Mouse (Mus musculus) forebrain, postnatal 0 days (tissue): Measurements from ENCODE around the gene Haus3. TPM values are rescaled to one million over a fixed set of nuclear protein-coding genes. Genes with fewer than 3 reads are reported as not detected.

ENCODE experiments used
- ATAC-seq: fragments of 200-750 bp; cut with Nextera tagmentation; 2 replicates; pipeline ENCODE4 v1.8.0; 2017; ENCODE audit warnings: mild to moderate bottlenecking, moderate library complexity
- DNase-seq: peaks from one replicate; pipeline ENCODE4 v3.0.0-alpha.2; 2015
- H3K27ac ChIP-seq: fragments of 300-500 bp; sonication (generic); 2 replicates; pipeline ENCODE4 v1.5.1; 2014; ENCODE audit warnings: low read depth, mild to moderate bottlenecking, antibody characterized with exemption, low read length, moderate library complexity, mixed read lengths
- H3K27me3 ChIP-seq: fragments of 300-500 bp; sonication (generic); 2 replicates; pipeline ENCODE4 v1.6.1; 2014; ENCODE audit warnings: mild to moderate bottlenecking, low read length, mixed read lengths; ENCODE audit not compliant: insufficient read depth
- H3K36me3 ChIP-seq: fragments of 300-500 bp; sonication (generic); 2 replicates; pipeline ENCODE4 v1.6.1; 2014; ENCODE audit warnings: mild to moderate bottlenecking, moderate library complexity; ENCODE audit not compliant: insufficient read depth
- H3K4me1 ChIP-seq: fragments of 300-500 bp; sonication (generic); 2 replicates; pipeline ENCODE4 v1.6.1; 2014; ENCODE audit warnings: antibody characterized with exemption; ENCODE audit not compliant: insufficient read depth
- H3K4me2 ChIP-seq: fragments of 300-500 bp; sonication (generic); 2 replicates; pipeline ENCODE4 v1.6.1; 2014; ENCODE audit warnings: low read depth, mild to moderate bottlenecking, moderate library complexity
- H3K4me3 ChIP-seq: fragments of 300-500 bp; sonication (generic); 2 replicates; pipeline ENCODE4 v1.5.1; 2014; ENCODE audit warnings: low read depth, low read length, mixed read lengths
- H3K9ac ChIP-seq: fragments of 300-500 bp; sonication (generic); 2 replicates; pipeline ENCODE4 v1.6.1; 2014; ENCODE audit warnings: mild to moderate bottlenecking
- H3K9me3 ChIP-seq: fragments of 300-500 bp; sonication (generic); 2 replicates; pipeline ENCODE4 v1.6.1; 2016; ENCODE audit warnings: low read length
- CTCF ChIP-seq: sonication (generic); IDR thresholded peaks from 2 replicates; pipeline ENCODE4 v1.5.1; 2016; ENCODE audit warnings: antibody characterized with exemption, control low read depth, low read depth
- WGBS: fragments of 180-500 bp; shearing (Covaris S2); extraction: QIAGEN DNeasy Blood & Tissue Kit; methylation state at CpG from one replicate; pipeline ENCODE4 v1.1.7; 2014; 5-methylcytosine and 5-hydroxymethylcytosine counted together
- polyA plus RNA-seq: library from polyadenylated mRNA; unstranded; fragments of >200 nt; fragmentation: Nextera tagmentation; extraction: Ambion mirVana; gene quantifications from 2 replicates; pipeline ENCODE4 v1.2.1, GENCODE M21; 2015
- total RNA-seq: library from RNA; depleted of rRNA; stranded (reverse); fragments of >200 nt; gene quantifications from 2 replicates; pipeline ENCODE4 v1.2.3, GENCODE M21; 2014

Gene Haus3
- total and polyA plus RNA-seq, 2 experiments from 2014 or later = 9.1 to 11.4 TPM

GRCm38 (mm10) chr5:34169954-34170353 lies 627 bp upstream of the Haus3 start:
- DNase-seq = no peak
- Histone ChIP-seq H3K36me3 (peaks cover 21% of the 10 kb centered on the region), H3K4me3 (peak overlapping the region; percentile 53), H3K9ac (peak overlapping the region; percentile 53), H3K27ac (peak overlapping the region; percentile 88), H3K9me3 (no peaks in the 10 kb centered on the region), H3K27me3 (no peaks in the 10 kb centered on the region), H3K4me2 (peak overlapping the region; percentile 59), H3K4me1 (no peaks in the 10 kb centered on the region)
- TF ChIP-seq CTCF = no peak
- no peak for ATAC-seq
- WGBS = 79% methylated on average over 3 of the region's 3 CpGs

- Histone ChIP-seq H3K4me1 (no peaks in the 10 kb centered on the region), H3K9ac (no peak overlapping the region)
Observed at GRCm38 (mm10) chr5:34167857-34168256, 1.5 kb downstream of the Haus3 start.

GRCm38 (mm10) chr5:34165793-34166192 lies 3.5 kb downstream of the Haus3 start:
- no peak overlapping the region for H3K27ac ChIP-seq
- 78% methylated on average over 4 of the region's 4 CpGs for WGBS
- no peak for TF ChIP-seq CTCF
- ATAC-seq = no peak
- no peak overlapping the region for H3K4me2 ChIP-seq
- DNase-seq = no peak
- no peak overlapping the region for H3K4me3 ChIP-seq
- no peaks in the 10 kb centered on the region for H3K9me3 ChIP-seq
- H3K4me1 ChIP-seq = no peaks in the 10 kb centered on the region
- H3K9ac ChIP-seq = no peak overlapping the region
- no peaks in the 10 kb centered on the region for H3K27me3 ChIP-seq
- 0 out of 2 replicates have a peak, but pooled peaks cover 5% of the 10 kb centered on the region for H3K36me3 ChIP-seq

More at GRCm38 (mm10) chr5:34167857-34168256, 1.5 kb downstream of the Haus3 start:
- no peaks in the 10 kb centered on the region for H3K9me3 ChIP-seq
- H3K27ac ChIP-seq = no peak overlapping the region
- H3K27me3 ChIP-seq = no peaks in the 10 kb centered on the region
- no peak overlapping the region for H3K4me2 ChIP-seq
- H3K4me3 ChIP-seq = no peak overlapping the region
- no peak for TF ChIP-seq CTCF
- WGBS = 86% methylated on average over 4 of the region's 4 CpGs
- H3K36me3 ChIP-seq = 0 out of 2 replicates have a peak, but pooled peaks cover under 1% of the 10 kb centered on the region
- DNase-seq (no peak), ATAC-seq (no peak)

GRCm38 (mm10) chr5:34148476-34148875 lies 20.9 kb downstream of the Haus3 start:
- no peak overlapping the region for H3K4me3 ChIP-seq
- H3K27ac ChIP-seq = no peak overlapping the region
- no peak overlapping the region for H3K9ac ChIP-seq
- DNase-seq = no peak
- TF ChIP-seq CTCF = no peak
- H3K4me1 ChIP-seq = no peaks in the 10 kb centered on the region
- ATAC-seq = no peak
- no peak overlapping the region for H3K4me2 ChIP-seq
- no peaks in the 10 kb centered on the region for H3K27me3 ChIP-seq
- no peaks in the 10 kb centered on the region for H3K36me3 ChIP-seq
- no peaks in the 10 kb centered on the region for H3K9me3 ChIP-seq

GRCm38 (mm10) chr5:34147554-34147953 lies 21.8 kb downstream of the Haus3 start:
- Histone ChIP-seq H3K27me3 (no peaks in the 10 kb centered on the region), H3K36me3 (no peaks in the 10 kb centered on the region), H3K4me2 (no peak overlapping the region), H3K27ac (no peak overlapping the region), H3K4me1 (no peaks in the 10 kb centered on the region), H3K9ac (no peak overlapping the region), H3K9me3 (no peaks in the 10 kb centered on the region), H3K4me3 (no peak overlapping the region)
- DNase-seq (no peak), ATAC-seq (no peak)
- WGBS = 91% methylated on average over 3 of the region's 3 CpGs
- no peak for TF ChIP-seq CTCF

- H3K27me3 ChIP-seq = no peaks in the 10 kb centered on the region
- no peak overlapping the region for H3K27ac ChIP-seq
- no peak overlapping the region for H3K4me3 ChIP-seq
- H3K9me3 ChIP-seq = no peaks in the 10 kb centered on the region
- H3K4me2 ChIP-seq = no peak overlapping the region
- WGBS = 3% methylated on average over 1 of the region's 1 CpGs
- peak; percentile 68 for TF ChIP-seq CTCF
- no peaks in the 10 kb centered on the region for H3K4me1 ChIP-seq
- no peak for ATAC-seq
- peak; percentile 3 for DNase-seq
- H3K9ac ChIP-seq = no peak overlapping the region
- no peaks in the 10 kb centered on the region for H3K36me3 ChIP-seq
Observed at GRCm38 (mm10) chr5:34139751-34140150, 29.6 kb downstream of the Haus3 start.

- ATAC-seq (no peak), DNase-seq (no peak)
- H3K9me3 ChIP-seq = no peaks in the 10 kb centered on the region
- H3K9ac ChIP-seq = no peak overlapping the region
- no peak overlapping the region for H3K27ac ChIP-seq
- H3K4me1 ChIP-seq = no peaks in the 10 kb centered on the region
- H3K27me3 ChIP-seq = no peaks in the 10 kb centered on the region
- 82% methylated on average over 2 of the region's 2 CpGs for WGBS
- TF ChIP-seq CTCF = no peak
- H3K36me3 ChIP-seq = no peaks in the 10 kb centered on the region
- no peak overlapping the region for H3K4me3 ChIP-seq
- no peak overlapping the region for H3K4me2 ChIP-seq
Observed at GRCm38 (mm10) chr5:34132731-34133130, 36.6 kb downstream of the Haus3 start.
